Mouse (Mus musculus) erythroblast, embryonic 14.5 days (primary cell): Measurements from ENCODE around the gene Gins1.

Source experiments
- GATA1 ChIP-seq: IDR thresholded peaks from 2 replicates; pipeline ENCODE4 v1.6.1; 2012; ENCODE audit warnings: low read length, inconsistent platforms, mixed read lengths
- TAL1 ChIP-seq: IDR thresholded peaks from 3 replicates; pipeline ENCODE4 v1.6.1; 2012; ENCODE audit warnings: low read length, inconsistent platforms, mixed read lengths

- TF ChIP-seq GATA1, result no peak
- TF ChIP-seq TAL1, result no peak
Observed at GRCm38 (mm10) chr2:150973401-150974115, 68.4 kb downstream of the Gins1 start.
